Mouse (Mus musculus): ENCODE data around the gene Sept1. TPM values are rescaled to one million over a fixed set of nuclear protein-coding genes. Genes with fewer than 3 reads are reported as not detected.

The Sept1 gene
- polyA plus RNA-seq, 1 experiment from 2014 or later: 26.5 TPM

DNA sequence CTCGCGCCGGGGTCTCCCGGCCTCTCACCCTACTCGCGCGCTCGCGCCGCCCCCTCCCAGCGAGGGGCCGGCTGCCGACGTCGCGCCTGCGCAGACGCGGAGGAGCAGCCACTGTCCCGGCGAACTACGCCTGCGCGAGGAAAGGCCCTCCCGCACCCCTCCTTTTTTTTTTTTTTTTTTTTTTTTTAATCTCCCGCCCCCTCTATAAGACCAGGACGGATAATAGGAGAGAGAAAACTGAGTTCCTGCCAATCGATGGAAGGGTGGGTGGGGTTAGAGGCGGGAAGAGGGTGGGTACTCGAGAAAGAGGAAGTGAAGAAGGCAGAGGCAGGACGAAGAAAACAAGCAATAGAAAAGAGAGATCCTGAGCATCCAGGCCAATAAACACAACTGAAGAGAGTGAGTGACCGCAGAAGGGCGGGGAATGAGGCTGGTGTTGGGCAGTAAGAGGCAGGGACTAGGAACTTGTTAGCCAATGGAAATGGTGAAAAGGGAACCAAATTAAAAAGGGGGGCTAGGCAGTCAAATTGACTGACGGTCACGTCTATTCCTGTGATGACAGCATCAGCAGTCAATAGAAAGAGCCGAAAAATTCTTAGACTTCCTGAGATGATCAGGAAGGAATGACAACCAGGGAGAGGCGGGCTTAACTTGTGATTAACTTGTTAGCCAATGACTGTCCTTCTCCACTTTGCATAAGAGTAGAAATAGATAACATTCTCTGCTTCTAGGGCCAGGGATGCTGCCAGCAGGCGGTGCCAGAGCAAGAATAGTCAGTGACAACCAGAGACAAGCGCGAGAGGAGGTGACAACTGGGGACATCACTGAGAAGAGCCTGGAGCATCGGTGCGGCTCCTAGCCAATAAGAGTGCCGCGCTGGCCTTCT, 24.1 kb downstream of the Sept1 start, which contains the start of gene Mylpf:
Gene Mylpf (plus strand): TSS at position 338 of the 886 bp plus-strand sequence.
- Histone ChIP-seq H3K27ac (ENCODE audit: low read length) (peak within 1 kb of the TSS; percentile 89), H3K27me3 (replicated peaks; ENCODE audit: control insufficient read depth, insufficient read depth, low read length) (no peaks in the 10 kb centered on the region), H3K9ac (replicated peaks; ENCODE audit: low read depth, low read length) (peak within 1 kb of the TSS; percentile 92), H3K4me2 (ENCODE audit: low read length) (peak within 1 kb of the TSS; percentile 99), H3K4me1 (replicated peaks; ENCODE audit: control insufficient read depth, insufficient read depth, low read length) (peaks cover 30% of the 10 kb centered on the region), H3K36me3 (ENCODE audit: control insufficient read depth, insufficient read depth) (no peaks in the 10 kb centered on the region), H3K4me3 (replicated peaks; ENCODE audit: low read length) (peak within 1 kb of the TSS; percentile 94), H3K9me3 (ENCODE audit: control insufficient read depth, low read length) (no peaks in the 10 kb centered on the region)
- under 1% methylated on average over 44 of the region's 44 CpGs for WGBS
- ATAC-seq: peak; percentile 96

DNA sequence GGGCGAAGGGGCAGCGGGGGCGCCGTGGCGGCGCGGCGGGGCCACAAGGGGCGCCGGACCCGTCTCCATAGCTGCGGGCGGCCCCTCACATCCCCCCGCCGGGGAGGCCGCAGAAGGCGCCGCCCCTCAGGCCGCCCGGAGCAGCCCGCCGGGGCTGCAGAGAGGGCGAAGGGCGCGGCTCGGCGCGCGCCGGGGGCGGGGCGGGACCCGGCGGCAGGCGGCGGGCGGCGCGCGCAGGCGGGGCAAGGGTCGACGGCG, 24.7 kb downstream of the Sept1 start, which contains the start of gene Tbc1d10b:
Gene Tbc1d10b (minus strand): TSS at position 174 of the 258 bp plus-strand sequence.
- H3K27me3 ChIP-seq (replicated peaks; ENCODE audit: control insufficient read depth, insufficient read depth, low read length): no peaks in the 10 kb centered on the region
- H3K4me3 ChIP-seq (replicated peaks; ENCODE audit: low read length): peak within 1 kb of the TSS; percentile 94
- H3K27ac ChIP-seq (ENCODE audit: low read length): peak within 1 kb of the TSS; percentile 89
- H3K36me3 ChIP-seq (ENCODE audit: control insufficient read depth, insufficient read depth): no peaks in the 10 kb centered on the region
- ATAC-seq: peak; percentile 2; the same call in 1 of the 2 replicates
- peak within 1 kb of the TSS; percentile 99 for H3K4me2 ChIP-seq (ENCODE audit: low read length)
- under 1% methylated on average over 22 of the region's 44 CpGs for WGBS
- H3K9me3 ChIP-seq (ENCODE audit: control insufficient read depth, low read length): no peaks in the 10 kb centered on the region
- peak within 1 kb of the TSS; percentile 92 for H3K9ac ChIP-seq (replicated peaks; ENCODE audit: low read depth, low read length)
- H3K4me1 ChIP-seq (replicated peaks; ENCODE audit: control insufficient read depth, insufficient read depth, low read length): peaks cover 30% of the 10 kb centered on the region

DNA sequence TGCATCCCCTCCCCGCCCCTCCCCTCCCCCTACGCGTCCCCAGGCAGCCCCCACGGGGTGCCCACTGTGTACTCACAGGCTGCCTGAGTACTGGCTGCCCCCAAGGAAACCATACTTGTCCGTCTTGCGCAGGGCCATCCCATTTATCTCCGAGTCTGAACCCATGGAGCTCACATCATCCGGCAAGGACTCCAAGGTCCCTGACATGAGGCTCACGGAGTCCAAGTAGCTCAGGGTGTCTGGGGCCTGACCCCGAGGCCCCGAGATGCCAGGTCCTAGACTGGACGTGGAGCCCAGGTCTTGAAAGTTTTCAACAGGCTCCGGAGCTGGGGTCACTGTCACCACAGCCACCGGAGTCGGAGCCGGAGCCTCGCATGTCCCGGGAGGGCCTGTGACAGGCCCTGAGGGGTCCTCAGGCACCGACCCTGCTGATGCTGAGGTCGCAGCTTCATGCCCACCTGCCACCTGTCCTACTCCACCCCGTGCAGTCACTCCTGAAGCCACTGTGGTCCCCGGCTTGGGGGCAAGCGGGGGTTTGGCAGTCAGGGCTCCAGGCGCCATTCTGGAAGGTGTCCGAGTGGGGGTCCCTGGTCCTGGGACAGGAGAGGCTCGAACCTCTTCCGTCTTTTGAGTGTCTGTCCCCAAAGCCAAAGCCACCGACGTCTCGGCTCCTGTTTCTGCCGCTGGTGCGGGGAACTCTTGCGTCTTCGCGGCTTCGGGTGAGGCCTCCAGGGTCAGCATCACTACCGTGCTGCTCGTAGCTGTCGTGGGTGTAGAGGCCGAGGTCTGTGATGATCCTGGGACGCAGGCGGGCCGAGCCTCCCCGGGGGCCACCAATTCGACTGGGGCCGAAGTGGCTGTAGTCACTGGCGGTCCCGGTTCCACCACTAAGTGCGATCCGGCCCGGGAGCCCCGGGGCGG, 25.3 kb downstream of the Sept1 start:
- Histone ChIP-seq H3K9me3 (ENCODE audit: control insufficient read depth, low read length) (no peaks in the 10 kb centered on the region), H3K36me3 (ENCODE audit: control insufficient read depth, insufficient read depth) (peaks cover 5% of the 10 kb centered on the region; the same call in 1 of the 2 replicates), H3K27me3 (replicated peaks; ENCODE audit: control insufficient read depth, insufficient read depth, low read length) (no peaks in the 10 kb centered on the region), H3K4me2 (ENCODE audit: low read length) (peak overlapping the region; percentile 99), H3K4me1 (replicated peaks; ENCODE audit: control insufficient read depth, insufficient read depth, low read length) (peaks cover 30% of the 10 kb centered on the region), H3K4me3 (replicated peaks; ENCODE audit: low read length) (peak overlapping the region; percentile 94), H3K27ac (ENCODE audit: low read length) (peak overlapping the region; percentile 67), H3K9ac (replicated peaks; ENCODE audit: low read depth, low read length) (peak overlapping the region; percentile 92)
- no peak for ATAC-seq
- under 1% methylated on average over 51 of the region's 53 CpGs for WGBS

DNA sequence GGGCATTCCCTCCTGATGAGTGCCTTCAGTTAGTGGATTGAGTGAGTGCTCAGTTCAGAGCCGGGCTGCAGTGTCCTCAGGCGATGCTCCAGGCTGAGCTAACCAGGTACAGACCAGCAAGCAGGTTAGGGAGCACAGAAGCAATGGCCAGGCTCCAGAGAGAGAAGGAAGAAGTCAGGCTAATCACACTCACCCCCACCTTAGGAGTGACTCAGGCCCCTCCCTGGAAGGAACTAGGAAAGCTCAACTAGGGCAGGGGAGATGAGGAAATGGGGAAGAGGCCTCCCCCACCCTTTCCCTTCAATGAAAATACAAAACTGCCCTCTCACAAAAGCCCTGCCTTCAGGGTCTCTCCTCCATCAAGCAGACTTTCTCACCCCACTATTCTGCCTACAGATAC, 26.3 kb downstream of the Sept1 start:
- no peaks in the 10 kb centered on the region for H3K27me3 ChIP-seq (replicated peaks; ENCODE audit: control insufficient read depth, insufficient read depth, low read length)
- peak overlapping the region; percentile 92 for H3K9ac ChIP-seq (replicated peaks; ENCODE audit: low read depth, low read length)
- H3K4me2 ChIP-seq (ENCODE audit: low read length): peak overlapping the region; percentile 99
- H3K4me3 ChIP-seq (replicated peaks; ENCODE audit: low read length): peak overlapping the region; percentile 94
- no peak for ATAC-seq
- peaks cover 30% of the 10 kb centered on the region for H3K4me1 ChIP-seq (replicated peaks; ENCODE audit: control insufficient read depth, insufficient read depth, low read length)
- no peaks in the 10 kb centered on the region for H3K9me3 ChIP-seq (ENCODE audit: control insufficient read depth, low read length)
- no peak overlapping the region for H3K27ac ChIP-seq (ENCODE audit: low read length)
- 73% methylated on average over 2 of the region's 2 CpGs for WGBS
- peaks cover 9% of the 10 kb centered on the region; the same call in 1 of the 2 replicates for H3K36me3 ChIP-seq (ENCODE audit: control insufficient read depth, insufficient read depth)

DNA sequence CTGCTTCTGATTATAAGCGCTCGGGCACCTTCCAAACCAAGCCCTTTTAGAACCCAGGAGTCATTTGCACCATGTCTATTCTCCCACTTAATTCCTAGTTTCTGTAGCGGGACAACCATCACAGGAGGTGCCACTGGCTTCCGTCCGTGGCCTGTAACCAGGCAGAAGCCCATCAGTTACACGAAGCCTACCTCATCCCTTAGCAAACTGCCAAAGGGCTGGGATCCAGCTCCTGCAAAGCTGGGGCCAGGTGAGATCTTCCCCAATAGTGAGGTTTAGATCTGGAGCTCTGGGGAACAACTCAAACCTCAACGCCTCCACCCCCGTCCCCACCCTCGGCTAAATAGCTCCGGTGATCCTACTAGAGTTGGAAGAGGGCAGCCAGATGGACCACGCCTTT, 36.4 kb downstream of the Sept1 start:
- no peaks in the 10 kb centered on the region for H3K9me3 ChIP-seq (ENCODE audit: control insufficient read depth, low read length)
- no peaks in the 10 kb centered on the region for H3K27me3 ChIP-seq (replicated peaks; ENCODE audit: control insufficient read depth, insufficient read depth, low read length)
- peaks cover 21% of the 10 kb centered on the region for H3K4me1 ChIP-seq (replicated peaks; ENCODE audit: control insufficient read depth, insufficient read depth, low read length)
- peak overlapping the region; percentile 87 for H3K27ac ChIP-seq (ENCODE audit: low read length)
- peak overlapping the region; percentile 70 for H3K4me3 ChIP-seq (replicated peaks; ENCODE audit: low read length)
- ATAC-seq: no peak; the same call in 1 of the 2 replicates
- H3K9ac ChIP-seq (replicated peaks; ENCODE audit: low read depth, low read length): peak overlapping the region; percentile 74
- WGBS: 58% methylated on average over 11 of the region's 11 CpGs
- H3K36me3 ChIP-seq (ENCODE audit: control insufficient read depth, insufficient read depth): peaks cover 56% of the 10 kb centered on the region
- peak overlapping the region; percentile 89 for H3K4me2 ChIP-seq (ENCODE audit: low read length)

DNA sequence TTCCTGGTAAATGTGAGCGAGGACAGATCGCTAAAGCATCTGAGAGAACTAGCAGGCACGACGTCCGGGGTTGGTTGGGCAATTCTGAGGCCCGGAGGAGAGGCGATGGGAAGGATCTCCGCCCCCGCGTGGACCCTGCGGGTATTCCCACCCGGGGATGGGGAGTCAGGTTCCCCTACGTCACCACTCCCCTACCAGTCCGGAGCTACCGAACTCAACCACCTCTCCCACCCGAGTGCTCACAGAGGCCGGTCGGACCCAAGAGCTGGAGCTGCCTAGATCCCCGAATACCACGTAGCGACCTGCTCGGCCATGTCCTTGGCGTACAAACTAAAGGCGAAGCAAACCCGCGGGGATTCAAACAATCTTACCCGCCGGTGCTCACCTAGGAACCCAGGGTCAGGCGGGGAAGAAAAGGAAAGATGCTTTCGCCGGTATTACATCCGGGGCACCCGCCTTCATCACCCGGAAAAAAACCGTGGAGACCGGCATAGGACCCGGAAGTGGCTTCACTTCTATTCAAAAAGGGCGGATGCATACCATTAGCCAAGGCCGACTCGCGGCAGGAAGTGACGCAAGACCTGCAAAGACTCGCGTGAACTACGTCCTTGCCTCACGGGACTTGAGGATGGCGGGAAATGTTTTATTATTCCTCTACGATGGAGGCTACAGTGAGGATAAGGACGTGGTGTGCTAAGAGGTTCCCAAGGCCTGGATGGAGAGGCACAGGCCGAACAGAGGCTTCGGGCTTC, 37.2 kb downstream of the Sept1 start, which contains the start of gene Cd2bp2:
Gene Cd2bp2 (minus strand): TSS at position 507 of the 752 bp plus-strand sequence.
- peak; percentile 98 for ATAC-seq

DNA sequence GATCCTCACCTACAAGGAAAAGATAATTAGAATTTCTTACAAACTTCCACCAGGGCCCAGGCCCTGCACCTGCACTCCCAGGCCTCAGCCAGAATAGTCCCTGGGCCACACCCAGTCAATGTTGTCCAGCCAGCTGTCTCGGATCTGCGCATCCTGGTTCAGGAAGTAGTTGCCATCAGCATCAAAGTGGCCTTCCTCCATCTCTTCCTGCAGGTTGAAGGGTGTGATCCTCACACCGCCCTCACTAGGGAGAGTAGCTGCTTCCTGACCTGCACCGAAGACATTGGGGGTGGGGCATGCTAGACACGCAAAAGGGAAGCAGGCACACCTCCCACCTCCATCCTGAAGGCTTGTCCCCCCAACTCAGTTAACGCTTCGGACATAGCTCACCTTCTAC, 38.3 kb downstream of the Sept1 start:
- 85% methylated on average over 7 of the region's 7 CpGs for WGBS
- H3K4me1 ChIP-seq (replicated peaks; ENCODE audit: control insufficient read depth, insufficient read depth, low read length): peaks cover 21% of the 10 kb centered on the region
- H3K9me3 ChIP-seq (ENCODE audit: control insufficient read depth, low read length): no peaks in the 10 kb centered on the region
- H3K27me3 ChIP-seq (replicated peaks; ENCODE audit: control insufficient read depth, insufficient read depth, low read length): no peaks in the 10 kb centered on the region
- H3K4me3 ChIP-seq (replicated peaks; ENCODE audit: low read length): peak overlapping the region; percentile 70
- no peak for ATAC-seq
- H3K9ac ChIP-seq (replicated peaks; ENCODE audit: low read depth, low read length): peak overlapping the region; percentile 71
- H3K36me3 ChIP-seq (ENCODE audit: control insufficient read depth, insufficient read depth): peaks cover 45% of the 10 kb centered on the region
- peak overlapping the region; percentile 96 for H3K4me2 ChIP-seq (ENCODE audit: low read length)
- no peak overlapping the region for H3K27ac ChIP-seq (ENCODE audit: low read length)

More for the DNA sequence above, 37.2 kb downstream of the Sept1 start, which contains the start of gene Cd2bp2:
- Histone ChIP-seq H3K36me3 (ENCODE audit: control insufficient read depth, insufficient read depth) (peaks cover 54% of the 10 kb centered on the region), H3K27ac (ENCODE audit: low read length) (peak within 1 kb of the TSS; percentile 87), H3K9ac (replicated peaks; ENCODE audit: low read depth, low read length) (peak within 1 kb of the TSS; percentile 74), H3K27me3 (replicated peaks; ENCODE audit: control insufficient read depth, insufficient read depth, low read length) (no peaks in the 10 kb centered on the region), H3K4me2 (ENCODE audit: low read length) (peak within 1 kb of the TSS; percentile 96), H3K4me1 (replicated peaks; ENCODE audit: control insufficient read depth, insufficient read depth, low read length) (peaks cover 21% of the 10 kb centered on the region), H3K9me3 (ENCODE audit: control insufficient read depth, low read length) (no peaks in the 10 kb centered on the region), H3K4me3 (replicated peaks; ENCODE audit: low read length) (peak within 1 kb of the TSS; percentile 70)
- under 1% methylated on average over 51 of the region's 51 CpGs for WGBS

DNA sequence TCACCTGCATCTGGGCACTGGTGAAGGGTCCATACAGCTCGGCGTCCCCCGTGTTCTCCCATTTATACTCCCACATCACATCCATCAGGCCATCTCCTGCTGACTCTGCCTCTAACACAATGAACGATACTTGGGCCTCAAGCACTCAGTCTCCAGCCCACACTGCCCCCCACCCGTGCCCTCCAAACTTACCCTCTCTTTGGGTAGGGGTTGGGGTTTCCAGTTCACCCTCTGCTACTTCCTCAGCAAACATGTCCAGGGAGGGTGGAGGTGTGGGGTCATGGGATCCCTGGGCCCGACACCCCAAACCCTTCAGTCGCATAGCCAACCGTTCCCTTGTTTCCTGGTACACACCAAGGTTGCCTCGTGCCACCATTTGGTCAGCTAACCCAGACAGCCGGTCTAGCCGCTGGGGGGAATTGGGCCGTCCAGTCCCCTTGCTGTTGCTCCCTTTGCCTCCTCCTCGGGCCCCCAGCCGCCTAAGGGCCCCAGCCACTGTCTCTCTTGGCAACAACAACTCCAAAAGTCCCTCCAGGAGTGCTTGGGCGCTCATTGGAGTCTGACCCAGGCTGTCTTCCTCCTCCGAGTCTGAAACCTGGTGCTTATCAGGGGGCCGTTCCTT, 38.8 kb downstream of the Sept1 start:
- no peak for ATAC-seq
- Histone ChIP-seq H3K27me3 (replicated peaks; ENCODE audit: control insufficient read depth, insufficient read depth, low read length) (no peaks in the 10 kb centered on the region), H3K4me3 (replicated peaks; ENCODE audit: low read length) (no peak overlapping the region), H3K9ac (replicated peaks; ENCODE audit: low read depth, low read length) (no peak overlapping the region), H3K36me3 (ENCODE audit: control insufficient read depth, insufficient read depth) (peaks cover 40% of the 10 kb centered on the region), H3K9me3 (ENCODE audit: control insufficient read depth, low read length) (no peaks in the 10 kb centered on the region), H3K27ac (ENCODE audit: low read length) (no peak overlapping the region), H3K4me2 (ENCODE audit: low read length) (no peak overlapping the region), H3K4me1 (replicated peaks; ENCODE audit: control insufficient read depth, insufficient read depth, low read length) (peaks cover 21% of the 10 kb centered on the region)
- WGBS: 95% methylated on average over 17 of the region's 17 CpGs
